Mouse (Mus musculus): ENCODE results near the gene Katnbl1. TPM values are rescaled to one million over a fixed set of nuclear protein-coding genes. Genes with fewer than 3 reads are reported as not detected.

Gene Katnbl1
- 1 to 10 TPM in 1 of 2 experiments, under 1 TPM in 1; 0.49 to 2.3 TPM for polyA plus RNA-seq (2012; fragmentation: generic; extraction: Trizol)

GRCm38 (mm10) chr2:112378973-112379898, at the start of gene Katnbl1:
Katnbl1 (plus strand) TSS chr2:112379211.

DNA sequence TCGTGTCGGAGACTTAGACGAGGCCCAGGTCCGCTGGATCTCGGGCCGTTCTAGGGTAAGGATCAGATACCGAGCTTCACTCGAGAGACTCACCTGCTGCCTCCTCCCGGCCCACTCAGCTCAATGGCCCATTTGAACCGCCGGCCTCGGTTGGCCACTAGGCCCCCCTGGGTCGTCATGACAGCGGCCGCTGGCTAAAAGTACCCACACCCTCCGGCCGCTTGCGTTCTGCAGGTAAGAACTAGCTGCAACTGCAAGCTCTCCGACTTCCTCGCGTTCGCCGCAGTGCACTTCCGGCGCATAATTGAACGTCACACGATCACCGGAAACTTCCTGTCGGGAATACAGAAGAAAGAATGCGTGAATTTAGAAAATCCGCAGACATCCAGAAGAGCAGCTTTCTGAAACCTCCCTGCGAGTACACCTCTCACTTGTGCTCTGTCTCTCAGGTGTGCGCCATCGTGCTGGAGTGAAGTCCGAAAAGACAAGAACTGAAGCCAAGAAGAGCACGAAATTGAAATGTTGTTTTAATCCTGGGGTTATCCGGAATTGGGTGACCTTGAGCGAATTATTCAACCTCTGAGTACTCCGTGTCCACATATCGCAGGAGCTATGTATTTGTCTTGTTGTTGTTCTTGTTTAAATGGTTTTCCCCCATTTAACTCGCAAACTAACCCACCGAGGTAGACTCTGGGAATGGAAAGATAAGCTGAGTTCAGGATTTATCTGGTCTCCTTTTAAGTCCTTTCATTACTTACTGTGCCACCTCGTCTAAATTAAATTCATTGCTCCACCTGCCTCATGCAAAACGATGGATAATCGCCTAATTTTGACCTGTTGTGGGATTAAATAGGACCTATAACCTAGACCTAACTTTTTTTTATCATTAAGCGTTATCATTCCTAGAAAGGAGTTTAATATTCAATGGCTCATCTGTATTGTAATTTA, 11.0 kb upstream of the Katnbl1 start, which contains the start of gene Emc4:
Gene Emc4, minus strand, starts transcription at position 302 of the 948 bp plus-strand sequence.

GRCm38 (mm10) chr2:112454862-112455564, 76.0 kb downstream of the Katnbl1 start, which contains the start of gene Emc7:
Emc7 (plus strand) TSS chr2:112454997.

Other genes with a start within 250 kb of the Katnbl1 start
- gene Olfr1316, start 244.2 kb upstream of the Katnbl1 start, polyA plus RNA-seq (2012; fragmentation: generic; extraction: Trizol), result under 1 TPM; 0.02 to 0.08 TPM
- gene Olfr1317, start 238.9 kb upstream of the Katnbl1 start, polyA plus RNA-seq (2012; fragmentation: generic; extraction: Trizol), result under 1 TPM in 1 of 2 experiments, not detected in 1; 0.18 TPM
- under 1 TPM in 1 of 2 experiments, not detected in 1; 0.18 TPM for gene Olfr1318, start 225.0 kb upstream of the Katnbl1 start, polyA plus RNA-seq (2012; fragmentation: generic; extraction: Trizol)
- 10 to 100 TPM in 1 of 2 experiments, 1 to 10 TPM in 1; 9.9 to 19.1 TPM for gene Lpcat4, start 139.7 kb upstream of the Katnbl1 start, polyA plus RNA-seq (2012; fragmentation: generic; extraction: Trizol)
- gene Nutm1, start 119.9 kb upstream of the Katnbl1 start, polyA plus RNA-seq (2012; fragmentation: generic; extraction: Trizol), result not detected
- 100 to 1,000 TPM; 102 to 154 TPM for gene Nop10, start 117.3 kb upstream of the Katnbl1 start, polyA plus RNA-seq (2012; fragmentation: generic; extraction: Trizol)
- 1 to 10 TPM in 1 of 2 experiments, under 1 TPM in 1; 0.42 to 5.9 TPM for gene Slc12a6, start 113.4 kb upstream of the Katnbl1 start, polyA plus RNA-seq (2012; fragmentation: generic; extraction: Trizol)
- not detected for gene Gm21985, start 112.9 kb upstream of the Katnbl1 start, polyA plus RNA-seq (2012; fragmentation: generic; extraction: Trizol)
- 10 to 100 TPM; 56.5 to 98.0 TPM for gene Emc4, start 11.2 kb upstream of the Katnbl1 start, polyA plus RNA-seq (2012; fragmentation: generic; extraction: Trizol)
- gene Emc7, start 75.8 kb downstream of the Katnbl1 start, polyA plus RNA-seq (2012; fragmentation: generic; extraction: Trizol), result 10 to 100 TPM in 1 of 2 experiments, 1 to 10 TPM in 1; 4.5 to 11.0 TPM
- under 1 TPM in 1 of 2 experiments, not detected in 1; 0.05 TPM for gene Chrm5, start 101.6 kb downstream of the Katnbl1 start, polyA plus RNA-seq (2012; fragmentation: generic; extraction: Trizol)
- gene Aven, start 113.8 kb downstream of the Katnbl1 start, polyA plus RNA-seq (2012; fragmentation: generic; extraction: Trizol), result 10 to 100 TPM in 1 of 2 experiments, 1 to 10 TPM in 1; 8.4 to 15.0 TPM